Mouse (Mus musculus): ENCODE data around the gene Gm45783.
"Not testable (repeated sequence)": the region's sequence is repeated elsewhere in the genome, so short reads cannot be mapped to it uniquely, and the experiment has no call there.

- not testable (repeated sequence) for TF ChIP-seq CTCF (IDR thresholded peaks at IDR 0.05; ENCODE audit: low read depth, low read length); POLR2A (IDR thresholded peaks at IDR 0.05; ENCODE audit: borderline replicate concordance, low read depth, low read length)
Measured at GRCm38 (mm10) chr7:7399603-7400002, 25.2 kb upstream of the Gm45783 start, which contains the start of gene Vmn2r31.

Measured in bone marrow macrophage, adult 2 months (primary cell).